Mouse (Mus musculus): ENCODE measurements around the gene Lrp2. TPM values are rescaled to one million over a fixed set of nuclear protein-coding genes. Genes with fewer than 3 reads are reported as not detected.

Lrp2 gene
- polyA plus RNA-seq, 1 experiment from 2014 or later, result 0.78 TPM

GRCm38 (mm10) chr2:69480965-69481364, 104.9 kb downstream of the Lrp2 start:
- Histone ChIP-seq H3K4me2 (no peak overlapping the region), H3K36me3 (no peaks in the 10 kb centered on the region), H3K4me3 (replicated peaks) (no peak overlapping the region), H3K9me3 (no peaks in the 10 kb centered on the region), H3K9ac (no peak overlapping the region), H3K27me3 (replicated peaks) (no peaks in the 10 kb centered on the region), H3K4me1 (no peaks in the 10 kb centered on the region), H3K27ac (no peak overlapping the region)
- 91% methylated on average over 7 of the region's 7 CpGs for WGBS
- ATAC-seq (ENCODE audit: insufficient read depth, low FRiP score, low read depth), result no peak

- H3K27me3 ChIP-seq (replicated peaks), result no peaks in the 10 kb centered on the region
- no peaks in the 10 kb centered on the region for H3K36me3 ChIP-seq
- H3K4me1 ChIP-seq, result no peaks in the 10 kb centered on the region
- no peak overlapping the region for H3K9ac ChIP-seq
- H3K4me3 ChIP-seq (replicated peaks), result no peak overlapping the region
- ATAC-seq (ENCODE audit: insufficient read depth, low FRiP score, low read depth), result no peak
- H3K27ac ChIP-seq, result no peak overlapping the region
- H3K9me3 ChIP-seq, result no peaks in the 10 kb centered on the region
- H3K4me2 ChIP-seq, result no peak overlapping the region
- 89% methylated on average over 7 of the region's 7 CpGs for WGBS
Measured at GRCm38 (mm10) chr2:69479859-69480258, 106.0 kb downstream of the Lrp2 start.

DNA sequence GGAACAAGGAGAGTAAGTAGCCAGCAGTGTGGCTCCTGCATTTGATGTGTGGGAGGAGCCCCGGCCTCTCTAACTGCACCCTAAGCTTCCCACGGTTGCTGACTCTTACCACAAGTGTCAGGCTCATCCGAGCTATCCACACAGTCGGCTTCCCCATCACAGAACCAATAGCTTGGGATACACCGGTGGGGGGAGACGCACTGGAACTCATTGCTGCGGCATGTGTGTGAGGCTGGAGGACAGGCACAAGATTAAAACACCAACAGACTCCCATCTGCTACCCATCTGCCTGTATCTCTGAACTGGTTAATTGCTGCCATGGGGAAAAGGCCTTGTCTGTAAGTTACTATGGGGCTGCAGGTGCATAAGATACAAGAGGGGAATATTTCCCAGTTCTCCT, 109.0 kb downstream of the Lrp2 start:
- no peaks in the 10 kb centered on the region for H3K27me3 ChIP-seq (replicated peaks)
- H3K27ac ChIP-seq, result no peak overlapping the region
- no peak overlapping the region for H3K9ac ChIP-seq
- no peak overlapping the region for H3K4me2 ChIP-seq
- no peak overlapping the region for H3K4me3 ChIP-seq (replicated peaks)
- ATAC-seq (ENCODE audit: insufficient read depth, low FRiP score, low read depth), result no peak
- H3K4me1 ChIP-seq, result no peaks in the 10 kb centered on the region
- no peaks in the 10 kb centered on the region for H3K36me3 ChIP-seq
- no peaks in the 10 kb centered on the region for H3K9me3 ChIP-seq
- WGBS, result 82% methylated on average over 7 of the region's 7 CpGs

- H3K27ac ChIP-seq, result no peak overlapping the region
- WGBS, result 82% methylated on average over 9 of the region's 9 CpGs
- H3K4me3 ChIP-seq (replicated peaks), result no peak overlapping the region
- H3K4me1 ChIP-seq, result no peaks in the 10 kb centered on the region
- no peaks in the 10 kb centered on the region for H3K36me3 ChIP-seq
- H3K9me3 ChIP-seq, result no peaks in the 10 kb centered on the region
- no peaks in the 10 kb centered on the region for H3K27me3 ChIP-seq (replicated peaks)
- H3K9ac ChIP-seq, result no peak overlapping the region
- H3K4me2 ChIP-seq, result no peak overlapping the region
- no peak for ATAC-seq (ENCODE audit: insufficient read depth, low FRiP score, low read depth)
Measured at GRCm38 (mm10) chr2:69475177-69475576, 110.7 kb downstream of the Lrp2 start.

- Histone ChIP-seq H3K9ac (no peak overlapping the region), H3K4me1 (no peaks in the 10 kb centered on the region), H3K27ac (no peak overlapping the region), H3K9me3 (no peaks in the 10 kb centered on the region), H3K27me3 (replicated peaks) (no peaks in the 10 kb centered on the region), H3K4me3 (replicated peaks) (no peak overlapping the region), H3K4me2 (no peak overlapping the region), H3K36me3 (no peaks in the 10 kb centered on the region)
- no peak for ATAC-seq (ENCODE audit: insufficient read depth, low FRiP score, low read depth)
- WGBS, result 80% methylated on average over 4 of the region's 4 CpGs
Measured at GRCm38 (mm10) chr2:69471837-69472236, 114.0 kb downstream of the Lrp2 start.

GRCm38 (mm10) chr2:69463609-69464008, 122.3 kb downstream of the Lrp2 start:
- no peaks in the 10 kb centered on the region for H3K27me3 ChIP-seq (replicated peaks)
- ATAC-seq (ENCODE audit: insufficient read depth, low FRiP score, low read depth), result no peak
- no peak overlapping the region for H3K4me3 ChIP-seq (replicated peaks)
- no peak overlapping the region for H3K27ac ChIP-seq
- no peak overlapping the region for H3K9ac ChIP-seq
- no peaks in the 10 kb centered on the region for H3K9me3 ChIP-seq
- no peak overlapping the region for H3K4me2 ChIP-seq
- no peaks in the 10 kb centered on the region for H3K36me3 ChIP-seq
- no peaks in the 10 kb centered on the region for H3K4me1 ChIP-seq
- 76% methylated on average over 6 of the region's 6 CpGs for WGBS

DNA sequence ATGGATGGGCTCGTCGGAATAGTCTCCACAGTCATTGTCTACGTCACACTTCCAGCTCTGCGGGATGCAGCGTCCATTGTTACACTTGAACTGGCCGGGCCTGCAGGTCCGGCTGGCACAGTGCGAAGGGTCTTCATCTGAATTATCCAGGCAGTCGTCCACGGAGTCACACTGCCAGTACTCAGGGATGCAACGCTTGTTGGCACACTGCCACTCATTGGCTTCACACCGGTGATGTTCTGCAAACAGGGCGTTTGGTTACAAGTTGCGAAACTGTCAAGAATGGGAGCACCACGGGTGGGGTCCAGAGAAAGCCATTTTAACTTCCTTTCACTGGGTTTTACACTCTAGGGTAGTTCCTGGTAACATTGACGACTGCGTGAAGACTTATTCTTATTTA, 126.4 kb downstream of the Lrp2 start:
- WGBS, result 86% methylated on average over 17 of the region's 17 CpGs
- no peak overlapping the region for H3K27ac ChIP-seq
- no peaks in the 10 kb centered on the region for H3K9me3 ChIP-seq
- H3K4me3 ChIP-seq (replicated peaks), result no peak overlapping the region
- H3K9ac ChIP-seq, result no peak overlapping the region
- H3K27me3 ChIP-seq (replicated peaks), result no peaks in the 10 kb centered on the region
- no peaks in the 10 kb centered on the region for H3K36me3 ChIP-seq
- no peaks in the 10 kb centered on the region for H3K4me1 ChIP-seq
- no peak for ATAC-seq (ENCODE audit: insufficient read depth, low FRiP score, low read depth)
- H3K4me2 ChIP-seq, result no peak overlapping the region

DNA sequence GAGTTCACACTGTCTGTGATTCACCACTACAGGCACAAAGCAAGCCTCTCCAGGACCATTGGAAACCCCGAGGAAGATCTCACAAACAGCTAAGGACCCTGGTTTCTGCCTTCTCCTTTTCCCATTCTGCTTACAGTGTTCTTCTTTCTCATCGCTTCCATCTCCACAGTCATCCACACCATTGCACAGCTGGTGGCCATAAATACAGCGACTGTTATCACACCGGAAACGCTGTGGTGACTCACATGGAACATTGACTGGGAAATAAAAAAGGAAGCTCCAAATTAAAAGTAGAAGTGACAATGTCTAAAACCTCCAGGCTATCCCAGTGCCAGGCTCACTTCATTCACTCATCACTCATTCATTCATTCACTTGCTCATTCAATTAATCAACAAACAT, 134.7 kb downstream of the Lrp2 start:
- no peak overlapping the region for H3K4me2 ChIP-seq
- H3K27ac ChIP-seq, result no peak overlapping the region
- no peaks in the 10 kb centered on the region for H3K9me3 ChIP-seq
- WGBS, result 87% methylated on average over 5 of the region's 5 CpGs
- no peak for ATAC-seq (ENCODE audit: insufficient read depth, low FRiP score, low read depth)
- H3K4me3 ChIP-seq (replicated peaks), result no peak overlapping the region
- no peaks in the 10 kb centered on the region for H3K27me3 ChIP-seq (replicated peaks)
- no peaks in the 10 kb centered on the region for H3K36me3 ChIP-seq
- no peak overlapping the region for H3K9ac ChIP-seq
- H3K4me1 ChIP-seq, result no peaks in the 10 kb centered on the region

DNA sequence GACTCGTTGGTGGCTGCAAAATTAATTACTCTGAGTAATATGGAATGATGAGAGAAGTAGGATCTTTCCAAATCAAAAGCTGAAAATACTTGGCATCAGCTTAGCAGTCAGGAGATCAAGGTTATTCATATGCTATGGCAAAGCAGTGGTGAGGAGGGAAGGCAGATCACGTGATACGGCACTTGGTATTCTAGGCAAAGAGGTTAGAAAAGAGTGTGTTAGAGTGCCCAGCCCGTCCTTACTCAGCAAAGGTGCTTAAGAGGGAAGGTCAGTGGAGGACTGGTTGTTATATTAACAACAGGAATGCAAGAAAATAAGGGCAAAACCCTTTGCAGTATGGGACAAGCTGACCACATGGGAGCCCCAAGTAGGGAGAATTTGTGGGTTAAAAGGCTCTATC, 137.3 kb downstream of the Lrp2 start:
- Histone ChIP-seq H3K4me1 (no peaks in the 10 kb centered on the region), H3K27me3 (replicated peaks) (no peaks in the 10 kb centered on the region), H3K4me3 (replicated peaks) (no peak overlapping the region), H3K9ac (no peak overlapping the region), H3K36me3 (no peaks in the 10 kb centered on the region), H3K4me2 (no peak overlapping the region), H3K27ac (no peak overlapping the region), H3K9me3 (no peaks in the 10 kb centered on the region)
- 78% methylated on average over 4 of the region's 4 CpGs for WGBS
- no peak for ATAC-seq (ENCODE audit: insufficient read depth, low FRiP score, low read depth)

DNA sequence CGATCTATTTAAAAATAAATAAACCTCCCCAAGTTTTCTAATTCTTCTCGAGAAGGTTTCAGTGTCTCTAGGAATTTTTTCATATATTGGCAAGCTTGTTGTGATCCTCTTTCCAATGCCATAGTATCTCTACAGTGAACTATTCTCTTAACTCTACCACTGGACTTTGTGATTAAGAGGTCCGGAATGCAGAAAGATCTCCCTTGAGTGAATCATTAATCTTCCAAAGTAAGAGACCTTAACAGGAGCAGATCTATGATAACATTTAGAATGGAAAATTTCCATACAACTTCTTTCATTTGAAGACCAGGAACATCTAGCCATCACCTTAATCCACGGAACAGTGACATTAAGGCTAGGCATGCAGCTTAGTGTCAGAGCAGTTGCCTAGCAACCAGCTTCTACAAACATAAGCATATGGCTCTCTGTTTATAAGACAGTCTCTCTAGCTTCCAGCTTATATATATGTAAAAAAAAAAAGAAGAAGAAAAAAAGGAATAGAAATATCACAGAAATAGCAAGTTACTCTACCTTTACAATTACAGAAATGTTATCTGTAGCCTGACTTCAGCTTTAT, 139.9 kb downstream of the Lrp2 start:
- ATAC-seq (ENCODE audit: insufficient read depth, low FRiP score, low read depth), result no peak
- 45% methylated on average over 4 of the region's 4 CpGs for WGBS

DNA sequence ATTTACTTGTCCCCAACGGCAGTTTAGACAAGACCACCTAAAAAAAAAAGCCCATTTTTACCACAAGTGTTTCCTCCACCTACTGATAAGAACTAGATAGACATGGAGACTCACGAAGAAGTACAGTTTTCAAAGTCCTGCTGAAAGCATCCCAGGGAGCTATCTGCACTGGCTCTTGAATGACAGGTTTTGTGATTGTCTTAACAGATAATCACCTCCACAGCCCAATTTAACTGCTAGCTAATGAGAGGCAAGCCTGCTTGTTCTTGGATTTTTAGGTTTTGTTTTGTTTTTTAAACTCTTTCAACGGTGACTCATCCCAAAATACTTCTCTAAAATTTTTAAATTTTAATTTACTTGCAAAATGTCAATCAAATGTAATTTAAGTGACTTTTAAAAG, 144.2 kb downstream of the Lrp2 start:
- 52% methylated on average over 3 of the region's 3 CpGs for WGBS
- H3K9ac ChIP-seq, result no peak overlapping the region
- ATAC-seq (ENCODE audit: insufficient read depth, low FRiP score, low read depth), result no peak

More for the DNA sequence above, 139.9 kb downstream of the Lrp2 start:
- Histone ChIP-seq H3K4me3 (replicated peaks) (no peak overlapping the region), H3K36me3 (no peaks in the 10 kb centered on the region), H3K27ac (no peak overlapping the region), H3K9me3 (no peaks in the 10 kb centered on the region), H3K27me3 (replicated peaks) (no peaks in the 10 kb centered on the region), H3K4me1 (no peaks in the 10 kb centered on the region), H3K4me2 (no peak overlapping the region), H3K9ac (no peak overlapping the region)

DNA sequence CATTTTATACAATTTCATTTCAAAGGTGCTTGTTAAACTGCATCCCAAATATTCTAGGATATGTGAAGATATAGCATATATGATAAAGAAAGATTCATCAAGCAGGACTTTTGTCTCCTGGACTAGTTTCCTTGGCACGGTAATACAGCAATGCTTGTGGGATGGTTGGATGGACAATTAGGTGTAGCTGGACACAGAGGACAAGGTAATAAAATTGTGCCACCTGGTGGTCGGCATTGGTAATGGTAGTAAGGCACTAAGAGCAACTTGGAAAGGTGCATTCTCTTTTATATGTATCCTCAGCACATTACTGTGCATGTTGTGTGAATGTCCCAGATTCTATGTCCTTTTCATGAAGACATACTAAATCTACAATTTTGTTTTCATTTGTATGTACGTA, 157.7 kb downstream of the Lrp2 start:
- no peak overlapping the region for H3K4me3 ChIP-seq (replicated peaks)
- H3K4me1 ChIP-seq, result no peaks in the 10 kb centered on the region
- no peaks in the 10 kb centered on the region for H3K27me3 ChIP-seq (replicated peaks)
- ATAC-seq (ENCODE audit: insufficient read depth, low FRiP score, low read depth), result 0 out of 2 replicates have a peak, but pooled peaks have one; percentile 43
- no peak overlapping the region for H3K9ac ChIP-seq
- H3K9me3 ChIP-seq, result no peaks in the 10 kb centered on the region
- H3K4me2 ChIP-seq, result no peak overlapping the region
- H3K27ac ChIP-seq, result no peak overlapping the region
- no peaks in the 10 kb centered on the region for H3K36me3 ChIP-seq
- WGBS, result 30% methylated on average over 3 of the region's 3 CpGs

More for the DNA sequence above, 144.2 kb downstream of the Lrp2 start:
- no peak overlapping the region for H3K4me3 ChIP-seq (replicated peaks)
- H3K4me1 ChIP-seq, result no peaks in the 10 kb centered on the region
- no peak overlapping the region for H3K27ac ChIP-seq
- no peaks in the 10 kb centered on the region for H3K9me3 ChIP-seq
- no peaks in the 10 kb centered on the region for H3K27me3 ChIP-seq (replicated peaks)
- H3K4me2 ChIP-seq, result no peak overlapping the region
- no peaks in the 10 kb centered on the region for H3K36me3 ChIP-seq

GRCm38 (mm10) chr2:69427141-69427540, 158.7 kb downstream of the Lrp2 start:
- Histone ChIP-seq H3K4me2 (no peak overlapping the region), H3K9ac (no peak overlapping the region), H3K36me3 (no peaks in the 10 kb centered on the region), H3K27me3 (replicated peaks) (no peaks in the 10 kb centered on the region), H3K27ac (no peak overlapping the region), H3K4me3 (replicated peaks) (no peak overlapping the region), H3K4me1 (no peaks in the 10 kb centered on the region), H3K9me3 (no peaks in the 10 kb centered on the region)
- no peak for ATAC-seq (ENCODE audit: insufficient read depth, low FRiP score, low read depth)
- 84% methylated on average over 10 of the region's 10 CpGs for WGBS

Data from stomach, embryonic 15.5 days (tissue).